Mouse (Mus musculus): Measurements from ENCODE around the gene Tmem86a. TPM values are rescaled to one million over a fixed set of nuclear protein-coding genes. Genes with fewer than 3 reads are reported as not detected.

Tmem86a gene
- polyA plus RNA-seq, 1 experiment from 2014 or later, result 21.1 TPM

DNA sequence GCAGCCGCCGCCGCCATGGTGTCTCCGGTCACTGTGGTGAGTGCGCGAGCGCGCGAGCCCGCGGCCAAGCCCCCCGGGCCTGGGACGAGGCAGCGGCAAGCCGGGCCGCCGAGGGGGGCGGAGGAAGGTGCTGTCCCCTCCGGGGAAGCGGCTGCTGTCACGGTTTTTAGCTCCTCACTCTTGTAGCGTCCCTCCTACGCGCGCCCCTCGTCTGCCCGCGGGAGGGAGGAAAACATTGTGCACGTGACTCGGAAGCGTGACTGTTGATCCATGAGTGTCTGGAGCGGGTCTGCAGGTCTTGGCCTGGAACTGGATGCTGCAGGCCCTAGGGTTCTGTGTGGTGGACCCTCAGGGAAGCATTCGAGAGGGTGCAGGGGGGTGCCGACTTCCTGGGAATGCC is 365 bp downstream of the Tmem86a start:
- TF ChIP-seq EP300 (optimal IDR thresholded peaks at IDR 0.05), result no peak
- no peak for TF ChIP-seq CTCF (IDR thresholded peaks at IDR 0.05; ENCODE audit: low read depth)
- under 1% methylated on average over 34 of the region's 34 CpGs for WGBS
- Histone ChIP-seq H3K4me3 (ENCODE audit: low read depth, low read length) (peak overlapping the region; percentile 76), H3K9ac (ENCODE audit: low read length) (peak overlapping the region; percentile 84), H3K4me2 (replicated peaks; ENCODE audit: low read depth) (peak overlapping the region; percentile 90), H3K27me3 (ENCODE audit: control insufficient read depth, insufficient read depth, low read length) (no peaks in the 10 kb centered on the region), H3K36me3 (ENCODE audit: control insufficient read depth, insufficient read depth, low read length) (no peaks in the 10 kb centered on the region; the same call in 1 of the 2 replicates), H3K4me1 (replicated peaks; ENCODE audit: control insufficient read depth, insufficient read depth) (peaks cover 6% of the 10 kb centered on the region; the same call in 1 of the 2 replicates), H3K27ac (replicated peaks) (peak overlapping the region; percentile 93), H3K9me3 (ENCODE audit: control insufficient read depth, low read length) (no peaks in the 10 kb centered on the region)
- peak; percentile 63 for ATAC-seq (ENCODE audit: low FRiP score, low TSS enrichment)
- no peak for DNase-seq (ENCODE audit: low spot score)

DNA sequence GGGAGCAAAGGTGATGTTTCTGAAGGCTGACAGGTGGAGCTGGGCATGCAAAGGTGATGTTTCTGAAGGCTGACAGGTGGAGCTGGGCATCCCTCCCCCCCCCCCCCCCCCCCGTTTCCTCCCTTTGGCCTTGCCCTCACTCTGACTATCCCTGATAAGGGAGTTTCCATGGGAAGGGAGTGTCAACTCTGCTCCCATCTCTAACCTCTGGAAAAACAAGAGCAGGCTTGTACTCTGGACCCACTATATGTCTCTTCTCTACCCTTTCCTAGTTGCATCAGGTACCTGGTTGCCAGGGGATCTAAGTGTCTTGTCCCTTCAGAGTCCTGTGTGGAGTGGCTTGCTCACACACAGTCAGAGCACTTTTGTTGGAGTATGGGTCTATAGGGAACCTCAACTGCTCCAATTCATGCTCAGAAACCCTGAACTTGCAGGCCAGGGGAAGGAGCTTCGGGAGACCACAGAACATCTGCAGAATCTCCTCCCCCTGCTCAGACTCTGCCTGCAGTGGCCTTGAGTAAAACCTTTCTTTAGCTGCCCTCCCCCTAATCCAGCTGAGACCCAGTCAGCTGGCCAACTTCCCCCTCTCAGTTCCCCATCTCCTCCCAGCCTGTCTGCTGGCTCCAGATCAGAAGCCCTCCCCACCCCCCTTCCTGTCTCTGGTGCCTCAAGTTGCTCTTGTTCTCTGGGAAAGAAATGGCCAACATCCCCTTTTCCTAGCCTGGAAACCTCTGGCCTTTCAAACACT is 1.2 kb downstream of the Tmem86a start:
- Histone ChIP-seq H3K4me1 (replicated peaks; ENCODE audit: control insufficient read depth, insufficient read depth) (peaks cover 6% of the 10 kb centered on the region; the same call in 1 of the 2 replicates), H3K9me3 (ENCODE audit: control insufficient read depth, low read length) (no peaks in the 10 kb centered on the region), H3K4me2 (replicated peaks; ENCODE audit: low read depth) (peak overlapping the region; percentile 90), H3K4me3 (ENCODE audit: low read depth, low read length) (peak overlapping the region; percentile 76), H3K27ac (replicated peaks) (peak overlapping the region; percentile 93), H3K27me3 (ENCODE audit: control insufficient read depth, insufficient read depth, low read length) (no peaks in the 10 kb centered on the region), H3K9ac (ENCODE audit: low read length) (peak overlapping the region; percentile 41; the same call in 1 of the 2 replicates), H3K36me3 (ENCODE audit: control insufficient read depth, insufficient read depth, low read length) (no peaks in the 10 kb centered on the region; the same call in 1 of the 2 replicates)
- DNase-seq (ENCODE audit: low spot score), result peak; percentile 38
- WGBS, result 6% methylated on average over 2 of the region's 2 CpGs
- ATAC-seq (ENCODE audit: low FRiP score, low TSS enrichment), result no peak
- TF ChIP-seq CTCF (IDR thresholded peaks at IDR 0.05; ENCODE audit: low read depth) (no peak), EP300 (optimal IDR thresholded peaks at IDR 0.05) (no peak)

DNA sequence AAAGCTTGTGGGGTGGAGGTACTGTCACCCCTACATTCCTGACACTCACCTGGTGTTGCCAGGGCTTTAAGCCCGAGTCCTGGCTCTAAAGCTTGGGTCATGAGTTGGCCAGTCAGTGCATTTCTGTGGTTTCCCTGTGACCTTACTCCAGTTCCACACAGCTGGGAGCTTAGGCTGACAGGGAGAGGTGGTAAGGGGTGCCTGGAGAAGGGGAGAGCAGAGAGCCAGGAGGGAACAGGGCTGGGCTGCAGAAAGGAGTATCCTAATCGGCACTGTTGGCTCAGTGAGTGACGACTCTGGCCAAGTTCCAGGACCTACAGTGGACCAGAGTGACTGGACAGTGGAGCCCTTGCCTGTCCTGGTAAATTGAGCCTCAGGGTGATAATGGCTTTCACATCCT is 1.9 kb downstream of the Tmem86a start:
- no peak for DNase-seq (ENCODE audit: low spot score)
- H3K9ac ChIP-seq (ENCODE audit: low read length), result peak overlapping the region; percentile 41

DNA sequence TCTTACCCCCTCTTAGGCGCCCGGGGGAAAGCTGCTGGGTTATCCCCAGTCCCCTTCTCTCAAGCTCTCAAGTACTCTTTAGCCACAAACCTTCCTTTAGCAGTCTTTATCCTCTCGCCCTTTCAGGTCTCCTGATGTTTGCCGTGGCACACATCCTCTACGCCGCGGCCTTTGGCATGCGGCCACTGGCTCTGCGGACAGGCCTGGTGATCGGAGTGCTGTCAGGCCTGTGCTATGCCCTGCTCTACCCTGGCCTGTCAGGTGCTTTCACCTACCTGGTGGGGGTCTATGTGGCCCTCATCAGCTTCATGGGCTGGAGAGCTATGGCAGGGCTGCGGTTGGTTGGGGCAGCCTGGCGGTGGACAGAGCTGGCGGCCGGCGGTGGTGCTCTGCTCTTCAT is 2.9 kb downstream of the Tmem86a start:
- Histone ChIP-seq H3K36me3 (ENCODE audit: control insufficient read depth, insufficient read depth, low read length) (no peaks in the 10 kb centered on the region; the same call in 1 of the 2 replicates), H3K4me1 (replicated peaks; ENCODE audit: control insufficient read depth, insufficient read depth) (peaks cover 6% of the 10 kb centered on the region; the same call in 1 of the 2 replicates), H3K27me3 (ENCODE audit: control insufficient read depth, insufficient read depth, low read length) (no peaks in the 10 kb centered on the region), H3K27ac (replicated peaks) (no peak overlapping the region), H3K9me3 (ENCODE audit: control insufficient read depth, low read length) (no peaks in the 10 kb centered on the region), H3K4me3 (ENCODE audit: low read depth, low read length) (no peak overlapping the region), H3K4me2 (replicated peaks; ENCODE audit: low read depth) (no peak overlapping the region), H3K9ac (ENCODE audit: low read length) (no peak overlapping the region)
- WGBS, result 90% methylated on average over 15 of the region's 15 CpGs
- no peak for ATAC-seq (ENCODE audit: low FRiP score, low TSS enrichment)
- no peak for DNase-seq (ENCODE audit: low spot score)
- TF ChIP-seq EP300 (optimal IDR thresholded peaks at IDR 0.05), result no peak
- no peak for TF ChIP-seq CTCF (IDR thresholded peaks at IDR 0.05; ENCODE audit: low read depth)

More for the DNA sequence above, 1.9 kb downstream of the Tmem86a start:
- H3K4me3 ChIP-seq (ENCODE audit: low read depth, low read length), result peak overlapping the region; percentile 76; the same call in 1 of the 2 replicates
- peaks cover 6% of the 10 kb centered on the region; the same call in 1 of the 2 replicates for H3K4me1 ChIP-seq (replicated peaks; ENCODE audit: control insufficient read depth, insufficient read depth)
- no peaks in the 10 kb centered on the region for H3K9me3 ChIP-seq (ENCODE audit: control insufficient read depth, low read length)
- peak overlapping the region; percentile 90 for H3K4me2 ChIP-seq (replicated peaks; ENCODE audit: low read depth)
- no peaks in the 10 kb centered on the region; the same call in 1 of the 2 replicates for H3K36me3 ChIP-seq (ENCODE audit: control insufficient read depth, insufficient read depth, low read length)
- 19% methylated on average over 3 of the region's 3 CpGs for WGBS
- ATAC-seq (ENCODE audit: low FRiP score, low TSS enrichment), result no peak
- TF ChIP-seq EP300 (optimal IDR thresholded peaks at IDR 0.05) (no peak), CTCF (IDR thresholded peaks at IDR 0.05; ENCODE audit: low read depth) (no peak)
- peak overlapping the region; percentile 70 for H3K27ac ChIP-seq (replicated peaks)
- no peaks in the 10 kb centered on the region for H3K27me3 ChIP-seq (ENCODE audit: control insufficient read depth, insufficient read depth, low read length)

DNA sequence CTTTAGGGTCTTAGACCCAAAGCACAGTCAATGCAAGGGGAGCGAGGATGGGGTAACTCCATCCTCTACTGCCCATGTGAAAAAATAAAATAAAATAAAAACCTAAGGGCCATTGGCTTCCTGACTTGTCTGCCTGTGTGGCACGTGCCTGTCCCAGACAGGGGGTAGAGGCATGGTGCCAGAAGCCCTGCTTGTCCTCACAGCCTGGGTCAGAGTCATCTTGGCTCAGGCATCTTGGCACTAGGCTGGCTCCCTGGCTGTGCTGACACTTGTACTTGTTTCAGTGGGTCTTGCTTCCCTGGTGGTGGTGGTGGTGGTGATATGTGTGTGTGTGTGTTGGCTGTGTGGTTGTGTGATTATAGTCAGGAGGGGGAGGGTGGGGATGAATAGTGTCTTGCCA is 4.3 kb downstream of the Tmem86a start:
- Histone ChIP-seq H3K4me1 (replicated peaks; ENCODE audit: control insufficient read depth, insufficient read depth) (peaks cover 6% of the 10 kb centered on the region; the same call in 1 of the 2 replicates), H3K9ac (ENCODE audit: low read length) (no peak overlapping the region), H3K4me2 (replicated peaks; ENCODE audit: low read depth) (no peak overlapping the region), H3K4me3 (ENCODE audit: low read depth, low read length) (no peak overlapping the region), H3K36me3 (ENCODE audit: control insufficient read depth, insufficient read depth, low read length) (no peaks in the 10 kb centered on the region; the same call in 1 of the 2 replicates), H3K27me3 (ENCODE audit: control insufficient read depth, insufficient read depth, low read length) (no peaks in the 10 kb centered on the region), H3K9me3 (ENCODE audit: control insufficient read depth, low read length) (no peaks in the 10 kb centered on the region), H3K27ac (replicated peaks) (no peak overlapping the region)
- DNase-seq (ENCODE audit: low spot score), result no peak
- WGBS, result 89% methylated on average over 2 of the region's 2 CpGs
- no peak for ATAC-seq (ENCODE audit: low FRiP score, low TSS enrichment)
- TF ChIP-seq CTCF (IDR thresholded peaks at IDR 0.05; ENCODE audit: low read depth), result no peak
- no peak for TF ChIP-seq EP300 (optimal IDR thresholded peaks at IDR 0.05)

DNA sequence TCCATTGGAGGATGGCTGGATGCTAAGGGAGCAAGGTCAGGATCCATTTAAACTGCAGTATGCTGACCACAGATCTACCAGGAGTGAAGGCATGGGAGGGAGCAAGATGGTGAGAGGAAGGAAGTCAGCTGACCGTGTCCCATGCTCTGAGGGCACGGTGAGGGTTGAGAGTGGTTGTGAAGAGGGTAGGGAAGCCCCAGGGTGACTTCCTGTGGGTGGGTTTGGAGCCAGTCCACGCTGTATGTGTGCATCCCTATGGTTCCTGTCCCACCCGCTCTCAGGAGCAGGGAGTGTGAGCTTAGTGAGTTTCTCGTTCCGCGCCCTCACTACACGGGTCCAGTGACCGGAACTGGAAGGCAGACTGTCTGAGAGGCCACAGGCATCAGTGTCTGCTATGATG is 5.3 kb downstream of the Tmem86a start:
- WGBS, result 82% methylated on average over 9 of the region's 9 CpGs
- Histone ChIP-seq H3K9ac (ENCODE audit: low read length) (no peak overlapping the region), H3K4me1 (replicated peaks; ENCODE audit: control insufficient read depth, insufficient read depth) (peaks cover 6% of the 10 kb centered on the region; the same call in 1 of the 2 replicates), H3K9me3 (ENCODE audit: control insufficient read depth, low read length) (no peaks in the 10 kb centered on the region), H3K4me2 (replicated peaks; ENCODE audit: low read depth) (no peak overlapping the region), H3K4me3 (ENCODE audit: low read depth, low read length) (no peak overlapping the region), H3K27me3 (ENCODE audit: control insufficient read depth, insufficient read depth, low read length) (no peaks in the 10 kb centered on the region), H3K27ac (replicated peaks) (no peak overlapping the region), H3K36me3 (ENCODE audit: control insufficient read depth, insufficient read depth, low read length) (no peaks in the 10 kb centered on the region; the same call in 1 of the 2 replicates)
- DNase-seq (ENCODE audit: low spot score) (no peak), ATAC-seq (ENCODE audit: low FRiP score, low TSS enrichment) (no peak)
- no peak for TF ChIP-seq EP300 (optimal IDR thresholded peaks at IDR 0.05)
- no peak for TF ChIP-seq CTCF (IDR thresholded peaks at IDR 0.05; ENCODE audit: low read depth)
